Mouse (Mus musculus) thymus, postnatal 10 days (tissue): ENCODE measurements around the gene Luzp1.

Experiments
- DNase-seq, 2 experiments: peaks; one replicate each; pipeline ENCODE4 v3.0.0; 2021; ENCODE audit warnings: low spot score in 2 of 2

The Luzp1 gene

DNA sequence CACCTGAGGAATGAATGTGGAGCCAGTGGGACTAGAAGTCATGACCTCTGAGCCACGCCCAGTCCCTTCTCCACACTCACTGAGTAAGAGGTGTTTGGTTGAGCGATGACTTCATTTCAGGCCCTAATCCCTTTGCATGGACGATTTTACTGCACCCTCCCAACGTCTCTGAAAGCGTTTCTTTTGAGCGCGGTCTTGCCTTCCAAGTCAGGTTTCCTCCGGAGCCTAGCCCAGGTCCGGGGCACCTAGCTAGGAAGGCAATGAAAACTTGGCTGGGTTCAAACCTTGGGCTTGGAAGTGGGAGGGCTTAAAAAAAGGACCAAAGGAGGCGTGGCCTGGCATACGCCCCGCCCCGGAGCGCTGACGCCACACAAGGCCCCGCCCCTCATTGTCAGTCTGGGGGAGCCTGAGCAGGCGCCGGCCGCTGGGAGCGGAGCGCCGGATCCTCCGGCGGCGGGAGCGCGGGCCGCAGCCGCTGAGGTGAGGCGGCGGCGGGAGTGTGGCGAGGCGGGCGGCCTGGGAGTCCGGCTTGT lies at the start of gene Luzp1:
Luzp1 (plus strand) TSS at position 391 of the 533 bp plus-strand sequence.
- DNase-seq = peak; percentile 81 to 85

DNA sequence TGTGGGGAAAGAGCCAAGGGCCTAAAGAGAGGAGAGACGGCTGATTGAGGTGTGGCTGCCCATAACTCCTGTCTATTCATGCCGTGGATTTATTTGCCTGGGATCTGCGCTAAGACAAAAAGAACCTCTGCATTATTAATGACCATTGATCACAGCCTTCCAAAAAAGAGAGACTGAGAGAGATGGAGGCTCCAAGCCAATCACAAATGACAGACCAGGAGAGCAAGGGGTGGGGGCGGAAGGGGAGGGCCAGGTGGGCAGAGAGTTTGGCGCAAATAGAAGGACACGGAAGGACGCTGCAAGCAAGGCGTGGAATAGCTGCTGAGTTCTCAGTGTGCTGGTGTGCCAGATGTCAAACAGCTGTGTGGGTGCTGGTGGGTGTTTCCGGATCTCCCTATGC lies 46.3 kb upstream of the Luzp1 start, which contains the start of gene Htr1d:
Htr1d (plus strand) TSS at position 301 of the 400 bp plus-strand sequence.
- DNase-seq = no peak

DNA sequence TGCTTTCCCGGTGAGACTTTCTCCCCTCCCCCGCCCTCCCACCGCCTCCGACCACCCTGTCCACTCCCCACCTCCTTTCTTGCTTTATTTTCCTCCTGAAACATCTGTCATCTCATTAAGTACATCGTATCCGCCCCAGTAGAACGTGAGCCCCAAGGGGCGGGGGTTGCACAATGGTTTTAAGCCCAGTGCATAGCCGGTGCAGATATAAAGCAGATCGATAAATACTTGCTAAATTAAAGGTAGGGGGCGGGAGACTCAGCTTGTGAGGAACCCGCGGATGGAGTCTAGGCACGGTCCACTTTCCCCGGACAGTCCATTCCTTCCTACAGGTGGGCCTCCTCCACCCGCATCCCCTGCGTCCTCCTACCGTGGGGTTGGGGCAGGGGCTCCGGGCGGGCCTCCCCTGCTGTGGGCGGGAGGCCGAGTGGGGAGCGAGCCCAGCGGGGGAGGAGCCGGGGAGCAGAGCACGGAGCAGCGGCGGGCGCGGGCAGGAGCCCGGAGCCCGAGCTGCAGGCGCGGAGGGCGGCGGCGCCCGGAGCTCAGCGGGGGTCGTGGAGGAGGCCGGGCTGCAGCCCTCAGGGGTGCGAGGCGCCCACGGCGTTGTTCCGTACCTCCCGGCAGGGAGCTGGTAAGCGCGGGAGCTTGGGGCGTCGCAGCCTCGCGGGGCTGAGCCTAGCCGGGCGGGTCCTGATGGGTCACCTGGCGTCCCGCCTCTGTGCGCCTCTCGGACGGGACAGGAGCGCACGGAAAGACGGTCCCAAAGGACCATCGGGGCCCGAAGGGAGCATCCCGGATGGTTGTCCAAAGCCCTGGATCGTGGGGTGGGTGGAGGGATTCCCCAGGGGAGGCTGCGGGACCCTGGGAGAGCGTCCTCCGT lies 45.2 kb upstream of the Luzp1 start:
- DNase-seq = no peak

DNA sequence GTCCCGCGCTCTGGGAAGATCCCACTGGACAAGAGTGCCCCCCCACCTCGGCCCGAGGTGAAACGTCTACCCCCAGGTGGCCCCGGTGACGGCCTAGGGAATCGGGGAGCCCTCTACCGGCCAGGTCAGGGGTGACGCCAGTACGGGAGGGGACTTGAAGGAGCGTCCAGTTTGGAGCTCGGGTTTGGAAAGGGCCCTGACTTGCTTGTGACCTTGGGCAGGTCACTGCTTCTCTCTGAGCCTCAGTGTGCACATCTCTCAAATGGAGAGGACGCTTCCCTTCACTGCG lies 44.6 kb upstream of the Luzp1 start:
- peak in 1 of 2 experiments; percentile 30 for DNase-seq

DNA sequence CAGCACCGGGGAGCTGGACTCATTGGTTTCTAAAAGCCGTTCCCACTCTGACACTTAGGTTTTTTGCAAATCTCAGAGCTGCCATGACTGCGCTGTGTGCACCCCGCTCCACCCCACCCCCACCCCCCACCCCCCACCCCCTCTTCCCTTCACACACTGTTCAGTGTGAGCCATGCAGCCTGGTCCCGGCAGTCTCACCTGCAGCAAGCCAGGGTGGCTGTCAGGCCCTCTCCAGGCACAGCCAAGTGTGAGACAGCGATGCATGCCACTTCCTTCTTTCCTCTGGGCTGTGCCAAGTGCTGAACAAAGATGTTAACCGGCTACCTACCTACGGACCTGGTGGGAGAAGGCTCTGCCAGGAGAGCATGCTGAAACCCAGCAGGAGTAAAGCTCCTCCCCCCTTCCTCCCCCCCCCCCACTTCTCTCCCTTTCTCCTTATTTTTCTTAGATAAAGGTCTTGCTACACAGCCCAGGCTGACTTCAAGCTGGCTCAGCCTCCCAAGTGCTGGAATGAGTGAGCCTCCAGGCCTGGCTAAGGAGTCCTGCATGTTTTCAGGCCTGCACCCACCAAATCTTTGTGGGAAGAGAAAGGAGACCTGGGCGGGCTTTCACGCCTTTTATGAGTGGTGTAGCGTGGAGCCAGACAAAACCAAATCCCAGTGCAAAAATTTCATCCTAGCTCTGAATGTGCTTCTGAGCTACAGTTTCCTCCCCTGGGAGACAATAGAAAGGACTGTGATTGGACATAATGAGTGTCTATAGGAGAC lies 38.8 kb upstream of the Luzp1 start:
- DNase-seq = no peak

DNA sequence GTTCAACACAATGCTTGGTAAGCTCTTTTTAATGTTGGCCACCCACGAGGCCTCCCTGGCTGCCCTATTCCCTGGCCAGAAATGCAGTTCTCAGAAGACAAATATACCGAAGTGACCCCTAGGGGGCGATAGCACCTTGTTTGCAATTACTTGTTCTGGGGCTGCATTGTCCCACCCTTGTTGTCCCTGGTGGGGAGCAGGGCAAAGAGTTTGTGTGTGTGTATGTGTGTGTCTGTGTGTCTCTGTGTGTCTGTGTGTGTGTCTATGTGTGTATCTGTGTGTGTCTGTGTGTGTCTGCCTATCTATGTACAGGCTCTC lies 38.2 kb upstream of the Luzp1 start:
- DNase-seq = peak in 1 of 2 experiments; percentile 72

DNA sequence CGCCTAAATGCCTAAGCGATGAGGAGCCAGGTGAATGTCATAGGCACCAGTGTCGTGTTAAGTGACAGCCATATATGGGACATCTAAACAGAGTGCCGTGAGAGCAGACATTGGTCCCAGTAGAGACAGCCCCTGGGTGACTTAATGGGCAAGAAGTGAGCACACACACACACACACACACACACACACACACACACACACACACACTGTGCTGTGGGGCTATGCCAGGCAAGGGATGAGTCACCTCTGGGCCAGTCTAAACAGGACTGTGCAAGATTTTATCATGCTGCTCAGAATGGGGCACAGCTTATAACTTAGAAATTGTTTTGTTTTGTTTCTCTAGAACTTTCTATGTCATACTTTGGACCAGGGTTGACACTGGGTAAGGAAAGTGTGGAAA lies 35.5 kb upstream of the Luzp1 start:
- no peak for DNase-seq

DNA sequence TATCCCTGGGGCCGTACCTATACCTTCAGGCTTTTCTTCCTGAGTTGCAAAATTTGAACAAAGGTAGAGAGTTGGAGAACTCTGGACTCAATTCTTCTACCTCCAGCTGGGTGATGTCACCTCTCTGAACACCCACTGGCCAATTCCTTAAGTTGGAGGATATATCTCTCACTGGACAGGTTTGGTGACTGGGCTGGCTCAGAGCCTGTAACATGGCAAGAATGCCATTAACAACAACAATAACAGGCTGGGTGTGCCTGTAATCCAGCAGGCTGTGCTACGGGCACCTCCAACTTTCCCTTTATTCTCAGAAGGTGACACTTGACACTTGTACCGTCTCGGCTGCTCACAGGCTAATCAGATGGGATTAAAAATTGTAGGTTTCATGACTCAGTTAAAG lies 30.5 kb upstream of the Luzp1 start:
- no peak for DNase-seq

DNA sequence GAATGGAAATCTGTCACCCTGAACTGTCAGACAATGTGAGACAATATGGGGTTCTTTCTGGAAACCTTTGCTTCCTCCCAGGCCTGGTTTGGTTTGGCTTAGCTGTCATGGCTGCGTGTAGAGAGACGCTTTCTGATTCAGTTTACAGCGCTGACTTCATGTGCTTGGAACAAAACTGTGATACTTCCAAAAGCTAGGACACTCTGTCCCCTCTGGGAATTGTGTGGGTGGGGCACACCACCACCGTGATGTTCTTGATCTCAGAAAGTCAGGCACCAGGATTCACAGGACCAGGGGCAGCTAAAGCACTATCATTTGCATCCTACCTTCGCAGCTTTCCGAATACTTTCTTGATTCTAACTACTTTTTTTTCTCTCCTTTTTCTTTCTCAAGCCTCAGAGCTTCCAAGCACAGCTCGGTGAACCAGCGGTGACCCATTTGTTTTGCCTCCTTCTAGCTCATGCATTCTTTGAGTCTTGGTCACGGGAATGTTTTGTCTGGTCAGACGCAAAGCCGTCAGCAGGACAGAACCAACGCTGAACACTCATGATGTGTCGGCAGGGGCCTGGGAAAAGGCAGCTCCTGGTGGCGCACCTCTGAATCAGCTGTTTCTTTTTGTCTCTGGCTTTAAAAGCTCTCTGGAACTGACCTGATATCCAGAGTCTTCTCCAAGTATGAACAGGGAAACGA lies 28.1 kb upstream of the Luzp1 start:
- no peak for DNase-seq

DNA sequence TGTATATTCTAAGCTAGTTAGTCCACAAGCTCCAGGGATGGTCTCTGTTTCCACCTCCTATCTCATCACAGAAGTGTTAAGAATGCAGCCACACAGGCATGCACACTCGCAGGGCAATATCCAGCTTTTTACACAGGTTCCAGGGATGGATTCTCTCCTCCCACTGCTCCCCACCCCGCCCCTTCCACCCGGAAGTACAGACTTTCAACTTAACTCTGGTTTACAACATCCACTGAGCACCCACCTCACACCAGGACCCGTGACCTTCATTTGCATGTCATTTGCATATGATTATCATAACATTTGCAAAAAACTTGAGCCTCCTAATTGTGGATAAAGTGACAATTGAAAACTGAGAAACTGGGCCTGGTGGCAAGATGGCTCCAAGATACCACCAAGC lies 25.0 kb upstream of the Luzp1 start:
- DNase-seq = no peak

DNA sequence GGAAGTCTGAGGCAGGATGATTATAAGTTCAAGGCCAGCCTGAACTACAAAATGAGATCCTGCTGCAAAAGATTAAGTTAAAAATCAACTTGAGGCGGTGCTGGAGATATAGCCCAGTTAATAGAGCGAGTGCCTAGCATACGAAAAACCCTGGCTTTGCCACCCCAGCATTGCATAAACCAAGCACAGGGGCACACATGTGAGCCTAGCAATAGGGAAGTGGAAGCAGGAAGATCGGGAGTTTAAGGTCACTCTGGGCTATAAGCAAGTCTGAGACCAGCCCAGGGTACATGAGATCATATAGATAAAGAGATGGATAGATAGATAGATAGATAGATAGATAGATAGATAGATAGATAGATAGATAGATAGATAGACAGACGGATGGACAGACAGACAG lies 19.8 kb upstream of the Luzp1 start:
- no peak for DNase-seq

DNA sequence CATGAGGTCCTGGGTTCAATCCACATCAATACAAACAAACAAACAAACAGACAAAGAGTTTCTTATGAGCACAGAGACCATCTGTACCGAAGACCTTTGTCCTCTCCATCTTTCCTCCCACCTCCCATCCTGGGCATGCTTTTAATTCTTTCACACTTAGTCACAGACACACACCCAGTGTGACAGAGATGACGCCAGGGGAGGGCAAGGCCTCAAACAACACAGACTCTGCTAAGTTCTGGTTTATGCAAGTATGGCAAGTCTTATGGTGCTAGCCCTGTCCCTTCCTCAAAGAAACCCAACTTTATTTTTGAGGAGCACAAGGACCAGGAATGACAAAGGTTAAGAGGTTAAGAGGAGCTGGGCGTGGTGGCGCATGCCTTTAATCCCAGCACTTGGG lies 19.3 kb upstream of the Luzp1 start:
- no peak for DNase-seq

DNA sequence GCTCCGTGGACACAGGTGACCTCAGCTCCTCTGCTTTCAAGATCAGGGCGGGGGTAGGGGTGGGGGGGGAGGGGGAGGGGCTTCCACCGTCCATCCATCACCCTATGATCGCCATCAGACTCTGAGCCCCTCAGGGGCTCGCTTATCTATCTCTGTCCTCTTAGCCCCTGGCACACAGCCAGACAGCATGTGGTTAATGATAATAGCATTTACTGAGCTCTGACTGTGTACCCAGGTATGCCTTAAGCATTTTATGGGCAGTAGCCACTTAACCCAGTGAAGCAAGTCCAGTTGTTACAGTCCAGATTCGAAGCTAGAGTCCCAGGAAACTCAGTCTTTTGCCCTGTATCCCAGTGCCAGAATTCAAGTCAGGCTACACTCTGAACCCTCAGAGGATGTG lies 18.0 kb upstream of the Luzp1 start:
- no peak for DNase-seq

DNA sequence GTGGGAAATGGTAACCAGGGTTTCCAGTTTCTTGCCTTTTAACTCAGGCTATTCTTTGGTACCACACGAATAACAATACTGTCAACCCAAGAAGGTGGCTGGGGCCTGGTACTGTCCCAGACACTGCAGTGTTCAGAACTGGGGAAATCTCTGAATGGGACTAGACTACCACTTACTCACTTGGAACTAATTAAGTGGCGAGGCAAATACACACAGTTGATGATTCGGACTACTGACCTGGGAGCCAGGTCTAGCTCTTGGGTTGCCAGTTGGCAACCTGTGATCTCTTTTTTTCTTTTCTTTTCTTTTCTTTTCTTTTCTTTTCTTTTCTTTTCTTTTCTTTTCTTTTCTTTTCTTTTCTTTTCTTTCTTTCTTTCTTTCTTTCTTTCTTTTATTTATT lies 17.3 kb upstream of the Luzp1 start:
- no peak for DNase-seq

DNA sequence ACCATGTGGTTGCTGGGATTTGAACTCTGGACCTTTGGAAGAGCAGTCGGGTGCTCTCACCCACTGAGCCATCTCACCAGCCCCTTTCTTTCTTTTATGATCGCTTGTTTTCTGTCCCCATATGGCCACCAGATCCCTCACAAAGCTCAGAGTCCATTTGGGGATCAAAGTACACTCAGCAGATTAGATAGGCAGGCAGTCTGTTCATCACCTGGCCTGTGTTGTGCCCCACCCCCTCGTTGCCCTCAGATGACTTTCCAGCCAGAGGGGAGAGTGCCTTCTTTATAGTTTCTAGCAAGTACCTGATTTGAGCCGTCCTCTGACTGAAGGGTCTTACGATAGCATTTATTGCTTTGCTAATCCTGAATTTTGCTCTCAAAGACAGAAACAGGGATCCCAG lies 16.8 kb upstream of the Luzp1 start:
- no peak for DNase-seq

DNA sequence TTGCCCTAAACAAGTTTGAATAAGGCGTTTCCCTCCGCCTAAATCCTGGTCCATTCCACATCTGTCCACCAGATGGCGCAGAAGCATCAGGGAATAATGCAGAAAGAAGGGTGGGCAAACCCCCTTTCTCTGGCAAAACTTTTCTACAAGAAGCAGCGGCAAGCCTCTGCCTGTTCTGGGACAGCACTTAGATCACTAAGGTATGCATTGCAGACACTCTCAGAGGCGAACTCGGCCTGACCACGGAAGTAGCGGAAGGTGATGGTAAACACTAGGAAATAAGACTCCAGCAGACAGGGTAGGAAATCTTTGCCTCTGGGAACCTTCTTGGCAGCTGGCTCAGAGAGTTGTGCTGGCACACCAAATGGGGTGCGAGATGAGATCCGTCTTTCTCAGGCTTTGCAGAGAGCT lies 14.7 kb upstream of the Luzp1 start:
- peak; percentile 45 to 72 for DNase-seq

DNA sequence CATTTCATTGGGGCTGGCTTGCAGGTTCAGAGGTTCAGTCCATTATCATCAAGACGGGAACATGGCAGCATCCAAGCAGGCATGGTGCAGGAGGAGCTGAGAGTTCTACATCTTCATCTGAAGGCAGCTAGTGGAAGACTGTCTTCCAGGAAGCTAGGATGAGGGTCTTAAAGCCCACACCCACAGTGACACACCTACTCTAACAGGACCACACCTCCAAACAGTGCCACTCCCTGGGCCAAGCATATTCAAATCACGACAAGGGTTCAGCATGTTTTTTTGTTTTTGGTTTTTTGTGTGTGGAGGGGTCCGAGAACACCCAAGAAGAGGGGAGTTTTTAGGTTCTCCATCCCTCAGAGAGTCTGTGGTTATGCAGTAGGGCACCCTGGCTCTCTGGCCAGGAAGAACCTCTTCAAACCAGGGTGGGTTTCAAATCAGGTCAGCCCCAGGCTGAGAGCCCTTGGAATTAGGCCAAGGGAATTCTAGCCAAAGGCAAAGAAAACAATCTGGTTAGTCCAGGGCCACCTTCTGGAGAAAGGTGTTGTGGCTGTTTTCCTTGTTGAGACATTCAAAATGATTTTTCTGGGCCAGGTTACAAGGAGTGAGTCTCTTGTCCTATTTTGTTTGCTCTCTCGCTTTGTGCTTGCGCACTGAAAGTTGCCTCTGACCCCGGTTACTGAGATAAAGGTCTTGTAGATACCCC lies 12.9 kb upstream of the Luzp1 start:
- DNase-seq = no peak

DNA sequence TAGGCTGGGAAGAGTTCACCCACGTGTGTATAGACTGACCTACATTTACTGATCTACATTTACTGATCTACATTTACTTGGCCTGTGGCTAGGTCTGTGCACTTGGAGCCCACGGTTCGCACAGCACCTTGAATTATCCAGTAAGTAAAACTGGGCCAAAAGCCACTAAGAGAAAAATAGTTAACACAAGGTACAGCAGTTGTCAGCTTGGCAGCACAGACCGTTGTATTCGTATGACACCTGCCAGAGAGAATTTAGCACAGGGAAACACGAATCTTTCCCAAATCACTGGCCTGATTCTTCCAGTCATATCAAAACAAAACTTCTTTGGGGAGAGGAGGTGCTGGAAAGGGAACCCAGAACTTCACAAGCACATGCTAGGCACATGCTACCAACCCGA lies 11.3 kb upstream of the Luzp1 start:
- no peak for DNase-seq

DNA sequence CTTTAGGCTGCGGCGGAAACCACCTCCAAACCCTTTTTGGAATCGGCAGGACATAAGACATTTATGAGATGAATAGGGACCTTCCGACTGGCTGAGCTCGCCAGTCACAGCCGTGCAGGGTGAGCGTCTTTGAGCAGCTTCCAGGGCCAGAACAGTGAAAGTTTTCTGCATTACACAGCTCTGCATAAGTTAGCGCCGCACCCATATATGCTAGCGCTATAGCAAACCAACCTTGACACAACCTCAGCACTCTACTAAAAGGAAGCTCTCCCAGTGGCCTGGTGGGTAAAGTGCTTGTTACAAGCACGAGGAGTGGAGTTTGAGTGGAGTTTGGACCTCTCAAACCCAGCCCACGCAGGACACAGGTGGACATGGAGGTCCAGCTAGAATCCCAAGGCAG lies 10.4 kb upstream of the Luzp1 start:
- DNase-seq = no peak

DNA sequence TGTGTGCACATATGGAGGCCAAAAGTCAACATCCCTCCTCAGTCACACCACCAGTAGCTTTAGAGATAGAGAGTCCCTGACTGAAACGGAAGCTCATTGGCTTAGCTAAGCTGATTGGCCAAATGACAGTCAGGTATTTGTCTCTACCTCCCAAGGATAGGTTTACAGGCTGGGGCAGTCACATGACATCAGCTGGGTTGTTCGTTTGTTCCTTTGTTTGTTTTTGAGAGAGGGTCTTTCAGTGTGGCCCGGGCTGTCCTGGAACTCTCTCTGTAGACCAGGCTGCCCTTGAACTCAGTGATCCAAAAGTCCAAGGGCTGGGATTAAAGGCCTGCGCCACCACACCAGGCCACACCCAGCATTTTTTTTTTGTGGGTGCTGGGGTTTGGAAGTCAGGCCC lies 8.4 kb upstream of the Luzp1 start:
- DNase-seq = no peak

DNA sequence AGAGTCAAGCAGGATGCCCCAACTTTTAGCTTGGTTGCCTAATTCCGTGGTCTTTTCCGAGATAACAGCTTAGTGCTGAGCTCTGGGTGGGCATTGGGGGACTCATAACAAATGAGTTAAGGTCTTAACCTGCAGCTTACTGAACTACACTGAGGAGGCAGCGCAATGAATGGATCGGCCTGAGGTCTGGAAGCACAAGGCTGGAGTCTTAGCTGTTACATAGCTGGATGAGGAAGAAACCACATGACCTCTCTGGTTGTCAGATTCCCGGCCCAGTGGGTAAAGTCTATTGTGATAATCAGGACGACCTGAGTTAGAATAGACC lies 7.8 kb upstream of the Luzp1 start:
- DNase-seq = no peak
